Mouse (Mus musculus) macrophage (primary cell): Measurements from ENCODE around the gene Slc25a5. TPM values are rescaled to one million over a fixed set of nuclear protein-coding genes. Genes with fewer than 3 reads are reported as not detected.

ENCODE experiments used
- H3K27ac ChIP-seq: fragments of 350-480 bp; formaldehyde crosslinking; 2 replicates; pipeline ENCODE4 v1.9.0; 2021
- H3K36me3 ChIP-seq: fragments of 350-480 bp; formaldehyde crosslinking; 2 replicates; pipeline ENCODE4 v1.9.0; 2021; ENCODE audit errors: inconsistent target
- H3K4me3 ChIP-seq: fragments of 350-480 bp; formaldehyde crosslinking; 2 replicates; pipeline ENCODE4 v1.9.0; 2021; ENCODE audit errors: inconsistent target
- H3K79me2 ChIP-seq: fragments of 350-480 bp; formaldehyde crosslinking; 2 replicates; pipeline ENCODE4 v1.9.0; 2021; ENCODE audit errors: inconsistent target
- WGBS: methylation state at CpG from one replicate; pipeline ENCODE4 v1.1.7; 2026; ENCODE audit warnings: inconsistent platforms; ENCODE audit not compliant: missing documents; 5-methylcytosine and 5-hydroxymethylcytosine counted together
- polyA plus RNA-seq: library from polyadenylated mRNA; stranded (reverse); fragments of 250-400 nt; gene quantifications from 3 replicates; pipeline ENCODE4 v1.2.4, GENCODE M21; 2018; ENCODE audit warnings: inconsistent platforms

Slc25a5 gene
- polyA plus RNA-seq, 1 experiment from 2014 or later = 248 TPM

DNA sequence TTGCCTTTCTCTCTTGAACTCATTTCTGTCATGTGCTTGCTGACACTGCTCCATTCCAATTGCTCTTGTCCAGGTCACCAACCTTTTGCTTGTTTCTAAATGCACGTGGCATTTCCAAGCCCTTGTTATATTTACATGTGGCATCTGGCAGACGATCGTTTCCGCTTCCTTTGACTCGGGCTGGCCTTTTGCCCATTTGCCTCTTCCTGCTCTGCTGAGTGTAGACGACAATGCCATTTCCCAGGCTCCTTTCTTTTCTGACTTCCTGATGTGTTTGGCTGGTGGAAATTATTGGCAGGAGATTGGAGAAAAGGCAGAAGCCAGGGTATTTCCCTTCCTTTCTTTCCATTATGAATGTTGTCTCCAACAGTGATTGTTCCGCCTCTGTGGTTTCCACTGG is 43.9 kb downstream of the Slc25a5 start:
- H3K79me2 ChIP-seq = no peaks in the 10 kb centered on the region
- H3K4me3 ChIP-seq = no peak overlapping the region
- H3K36me3 ChIP-seq = no peaks in the 10 kb centered on the region
- no peak overlapping the region for H3K27ac ChIP-seq
- 60% methylated on average over 7 of the region's 7 CpGs for WGBS

DNA sequence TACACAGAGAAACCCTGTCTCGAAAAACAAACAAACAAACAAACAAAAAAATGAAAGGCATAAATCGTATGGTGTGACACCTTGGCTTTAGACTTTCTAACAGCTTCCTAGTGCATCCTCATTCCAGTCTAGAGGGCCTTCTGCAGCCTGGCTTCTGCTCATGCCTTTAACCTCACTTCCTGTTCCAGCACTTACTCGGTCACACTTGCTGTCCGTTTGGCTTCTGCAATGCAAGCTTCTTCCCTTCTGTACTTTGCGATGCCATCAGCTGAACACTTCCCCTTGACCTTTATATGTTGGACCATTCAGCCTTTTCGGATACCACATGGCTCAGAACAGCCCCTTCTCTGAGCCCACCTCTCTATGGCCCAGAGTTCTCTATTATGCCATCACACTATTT is 46.2 kb downstream of the Slc25a5 start:
- H3K36me3 ChIP-seq = no peaks in the 10 kb centered on the region
- no peak overlapping the region for H3K4me3 ChIP-seq
- WGBS = 16% methylated on average over 5 of the region's 6 CpGs
- H3K79me2 ChIP-seq = no peaks in the 10 kb centered on the region
- H3K27ac ChIP-seq = peak overlapping the region; percentile 27

DNA sequence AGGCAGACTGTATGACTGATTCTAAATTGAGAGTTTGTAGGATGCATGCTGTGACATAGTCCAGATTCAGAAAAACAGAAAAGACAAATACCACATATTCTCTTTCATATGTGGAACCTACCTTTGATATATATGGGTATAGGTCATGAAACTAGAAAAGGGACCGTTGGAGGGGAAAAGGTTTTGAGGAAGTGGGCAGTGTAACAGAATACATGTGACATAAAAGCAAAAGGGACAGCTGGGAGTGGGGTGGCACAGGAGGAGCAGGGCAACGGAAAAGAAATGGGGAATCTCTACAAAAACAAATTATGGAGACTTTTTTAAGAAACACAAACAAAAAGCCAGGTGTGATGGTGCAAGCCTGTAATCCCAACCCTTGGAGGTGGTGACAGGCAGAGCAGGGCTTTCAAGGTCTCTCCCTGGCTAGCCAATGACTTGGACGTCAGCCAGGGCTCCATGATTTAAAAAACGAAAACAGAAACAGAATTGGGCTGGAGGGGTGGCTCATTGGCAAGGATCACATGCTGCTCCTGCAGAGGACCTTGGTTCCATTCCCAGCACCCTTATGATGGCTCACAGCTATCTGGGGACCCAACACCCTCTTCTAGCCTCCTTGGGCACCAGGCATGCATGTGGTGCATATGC is 48.0 kb downstream of the Slc25a5 start:
- no peaks in the 10 kb centered on the region for H3K36me3 ChIP-seq
- peak overlapping the region; percentile 24 for H3K27ac ChIP-seq
- no peak overlapping the region for H3K4me3 ChIP-seq
- no peaks in the 10 kb centered on the region for H3K79me2 ChIP-seq
- WGBS = 35% methylated on average over 4 of the region's 4 CpGs

DNA sequence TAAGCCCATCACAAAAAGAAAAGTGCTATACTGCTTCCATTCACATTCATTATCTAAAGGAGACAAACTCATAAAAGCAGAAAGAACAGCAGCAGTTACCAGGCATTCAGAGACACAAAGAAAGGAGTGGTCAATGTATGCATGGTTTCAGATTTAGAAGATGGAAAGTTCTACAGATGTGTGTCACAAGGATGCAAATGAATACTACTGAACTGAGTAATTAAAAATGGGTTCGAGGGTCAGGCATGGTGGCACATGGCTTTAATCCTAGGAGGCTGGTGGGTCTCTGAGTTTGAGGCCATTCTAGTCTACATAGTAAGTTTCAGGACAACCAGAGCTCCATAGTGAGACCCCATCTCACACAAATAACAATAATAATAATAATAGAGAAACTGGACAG is 51.7 kb downstream of the Slc25a5 start:
- Histone ChIP-seq H3K79me2 (no peaks in the 10 kb centered on the region), H3K36me3 (no peaks in the 10 kb centered on the region), H3K27ac (no peak overlapping the region), H3K4me3 (no peak overlapping the region)
- WGBS = 100% methylated on average over 1 of the region's 1 CpGs

Other genes with a start within 250 kb of the Slc25a5 start
- gene Pgrmc1, start 197.4 kb upstream of the Slc25a5 start, polyA plus RNA-seq = 66.4 to 99.8 TPM (median 83.3 TPM) in 3 replicates
- gene Akap17b, start 150.3 kb upstream of the Slc25a5 start, polyA plus RNA-seq = 3.3 to 8.8 TPM (median 6.5 TPM) in 3 replicates
- 4.7 to 7.4 TPM (median 6.4 TPM) in 3 replicates for gene Slc25a43, start 52.0 kb upstream of the Slc25a5 start, polyA plus RNA-seq
- 77.2 to 111 TPM (median 82.7 TPM) in 3 replicates for gene Ube2a, start 78.2 kb downstream of the Slc25a5 start, polyA plus RNA-seq
- gene C330007P06Rik, start 78.5 kb downstream of the Slc25a5 start, polyA plus RNA-seq = 42.8 to 43.3 TPM (median 43.2 TPM) in 3 replicates
- 2.7 to 6.4 TPM (median 4.6 TPM) in 3 replicates for gene Nkrf, start 107.2 kb downstream of the Slc25a5 start, polyA plus RNA-seq
- gene Sept6, start 196.1 kb downstream of the Slc25a5 start, polyA plus RNA-seq = 2.7 to 5.3 TPM (median 3.9 TPM) in 3 replicates